Mouse (Mus musculus) C2C12 (cell line): Measurements from ENCODE around the gene Dpf3.

Source experiments
- CTCF ChIP-seq: IDR thresholded peaks from one replicate; pipeline ENCODE4 v1.5.1; 2011; ENCODE audit not compliant: control insufficient read depth, insufficient read depth, insufficient read length
- USF1 ChIP-seq: IDR thresholded peaks from one replicate; pipeline ENCODE4 v1.6.1; 2011; ENCODE audit warnings: low read depth, mild to moderate bottlenecking, control low read depth, moderate library complexity

DNA sequence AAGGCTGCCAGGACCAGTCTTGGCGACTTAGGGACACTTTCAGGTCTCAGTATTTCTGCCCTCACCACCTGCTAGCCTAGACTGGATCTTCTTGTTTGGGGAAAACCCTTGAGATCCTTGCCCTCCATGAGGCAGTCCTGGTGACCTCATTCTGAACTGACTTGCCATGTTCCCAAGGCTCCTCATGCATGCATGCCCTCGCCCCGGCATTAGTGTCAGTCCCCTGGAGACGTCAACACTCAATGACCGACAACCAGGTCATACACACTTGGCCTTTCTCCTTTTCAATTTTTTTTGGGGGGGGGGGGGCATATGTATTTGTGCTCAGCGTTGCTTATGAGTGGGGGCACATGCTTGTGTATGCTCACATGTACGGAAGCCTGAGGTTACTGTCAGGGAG, 61.8 kb downstream of the Dpf3 start:
- TF ChIP-seq CTCF (no peak), USF1 (no peak)
